Mouse (Mus musculus): ENCODE results near the gene Spats2l. TPM values are rescaled to one million over a fixed set of nuclear protein-coding genes. Genes with fewer than 3 reads are reported as not detected.

Gene Spats2l
- polyA plus RNA-seq, 1 experiment from 2014 or later: 62.3 TPM

GRCm38 (mm10) chr1:57862024-57862423 lies 88.1 kb downstream of the Spats2l start:
- Histone ChIP-seq H3K4me3 (replicated peaks) (no peak overlapping the region), H3K9ac (no peak overlapping the region), H3K27ac (no peak overlapping the region), H3K4me2 (no peak overlapping the region), H3K27me3 (no peaks in the 10 kb centered on the region), H3K36me3 (no peaks in the 10 kb centered on the region), H3K9me3 (replicated peaks) (no peaks in the 10 kb centered on the region), H3K4me1 (0 out of 2 replicates have a peak, but pooled peaks cover under 1% of the 10 kb centered on the region)
- ATAC-seq (replicated peaks; ENCODE audit: low FRiP score): no peak
- 87% methylated on average over 4 of the region's 4 CpGs for WGBS

- Histone ChIP-seq H3K4me1 (peaks cover 35% of the 10 kb centered on the region), H3K9ac (no peak overlapping the region), H3K27me3 (no peaks in the 10 kb centered on the region), H3K4me3 (replicated peaks) (no peak overlapping the region), H3K9me3 (replicated peaks) (no peaks in the 10 kb centered on the region), H3K27ac (peak overlapping the region; percentile 9; the same call in 1 of the 2 replicates), H3K4me2 (0 out of 2 replicates have a peak overlapping the region, but pooled peaks have one; percentile 2), H3K36me3 (no peaks in the 10 kb centered on the region)
- ATAC-seq (replicated peaks; ENCODE audit: low FRiP score): peak; percentile 62; the same call in 1 of the 2 replicates
- 24% methylated on average over 13 of the region's 13 CpGs for WGBS
Measured at GRCm38 (mm10) chr1:57868651-57869050, 94.7 kb downstream of the Spats2l start.

GRCm38 (mm10) chr1:57872006-57872405 lies 98.0 kb downstream of the Spats2l start:
- Histone ChIP-seq H3K27ac (no peak overlapping the region), H3K9ac (no peak overlapping the region), H3K27me3 (no peaks in the 10 kb centered on the region), H3K9me3 (replicated peaks) (no peaks in the 10 kb centered on the region), H3K4me3 (replicated peaks) (no peak overlapping the region), H3K36me3 (no peaks in the 10 kb centered on the region), H3K4me2 (no peak overlapping the region), H3K4me1 (peaks cover 35% of the 10 kb centered on the region)
- no peak for ATAC-seq (replicated peaks; ENCODE audit: low FRiP score)
- WGBS: 56% methylated on average over 3 of the region's 3 CpGs

GRCm38 (mm10) chr1:57873996-57874395 lies 100.0 kb downstream of the Spats2l start:
- Histone ChIP-seq H3K9ac (no peak overlapping the region), H3K4me3 (replicated peaks) (no peak overlapping the region), H3K27me3 (no peaks in the 10 kb centered on the region), H3K27ac (no peak overlapping the region), H3K9me3 (replicated peaks) (no peaks in the 10 kb centered on the region), H3K4me1 (peaks cover 15% of the 10 kb centered on the region), H3K36me3 (no peaks in the 10 kb centered on the region), H3K4me2 (no peak overlapping the region)
- ATAC-seq (replicated peaks; ENCODE audit: low FRiP score): no peak
- WGBS: 91% methylated on average over 7 of the region's 7 CpGs

- Histone ChIP-seq H3K4me2 (no peak overlapping the region), H3K36me3 (no peaks in the 10 kb centered on the region), H3K27me3 (no peaks in the 10 kb centered on the region), H3K9me3 (replicated peaks) (no peaks in the 10 kb centered on the region), H3K4me3 (replicated peaks) (no peak overlapping the region), H3K27ac (no peak overlapping the region), H3K4me1 (0 out of 2 replicates have a peak, but pooled peaks cover 6% of the 10 kb centered on the region), H3K9ac (no peak overlapping the region)
- WGBS: 83% methylated on average over 6 of the region's 6 CpGs
- no peak for ATAC-seq (replicated peaks; ENCODE audit: low FRiP score)
Measured at GRCm38 (mm10) chr1:57875109-57875508, 101.1 kb downstream of the Spats2l start.

- no peaks in the 10 kb centered on the region for H3K36me3 ChIP-seq
- H3K4me3 ChIP-seq (replicated peaks): no peak overlapping the region
- no peak overlapping the region for H3K9ac ChIP-seq
- H3K27me3 ChIP-seq: no peaks in the 10 kb centered on the region
- no peaks in the 10 kb centered on the region for H3K9me3 ChIP-seq (replicated peaks)
- 58% methylated on average over 7 of the region's 7 CpGs for WGBS
- ATAC-seq (replicated peaks; ENCODE audit: low FRiP score): no peak
- no peak overlapping the region for H3K27ac ChIP-seq
- H3K4me1 ChIP-seq: 0 out of 2 replicates have a peak, but pooled peaks cover 4% of the 10 kb centered on the region
- H3K4me2 ChIP-seq: no peak overlapping the region
Measured at GRCm38 (mm10) chr1:57875512-57875911, 101.5 kb downstream of the Spats2l start.

GRCm38 (mm10) chr1:57878957-57879356 lies 105.0 kb downstream of the Spats2l start:
- ATAC-seq (replicated peaks; ENCODE audit: low FRiP score): no peak
- H3K36me3 ChIP-seq: 0 out of 2 replicates have a peak, but pooled peaks cover 5% of the 10 kb centered on the region
- no peak overlapping the region for H3K9ac ChIP-seq
- H3K4me1 ChIP-seq: no peaks in the 10 kb centered on the region
- H3K4me2 ChIP-seq: no peak overlapping the region
- H3K4me3 ChIP-seq (replicated peaks): no peak overlapping the region
- no peaks in the 10 kb centered on the region for H3K9me3 ChIP-seq (replicated peaks)
- H3K27me3 ChIP-seq: no peaks in the 10 kb centered on the region
- H3K27ac ChIP-seq: no peak overlapping the region
- 90% methylated on average over 6 of the region's 6 CpGs for WGBS

- ATAC-seq (replicated peaks; ENCODE audit: low FRiP score): no peak
- Histone ChIP-seq H3K4me3 (replicated peaks) (no peak overlapping the region), H3K9me3 (replicated peaks) (no peaks in the 10 kb centered on the region), H3K27ac (no peak overlapping the region), H3K36me3 (peaks cover 16% of the 10 kb centered on the region), H3K4me2 (no peak overlapping the region), H3K27me3 (no peaks in the 10 kb centered on the region), H3K4me1 (peaks cover 3% of the 10 kb centered on the region; the same call in 1 of the 2 replicates), H3K9ac (no peak overlapping the region)
- 79% methylated on average over 2 of the region's 2 CpGs for WGBS
Measured at GRCm38 (mm10) chr1:57884867-57885266, 110.9 kb downstream of the Spats2l start.

- Histone ChIP-seq H3K4me2 (no peak overlapping the region), H3K9me3 (replicated peaks) (no peaks in the 10 kb centered on the region), H3K4me1 (peaks cover 14% of the 10 kb centered on the region; the same call in 1 of the 2 replicates), H3K9ac (no peak overlapping the region), H3K27ac (peak overlapping the region; percentile 74), H3K36me3 (peaks cover 15% of the 10 kb centered on the region), H3K27me3 (no peaks in the 10 kb centered on the region), H3K4me3 (replicated peaks) (no peak overlapping the region)
- 25% methylated on average over 5 of the region's 5 CpGs for WGBS
- ATAC-seq (replicated peaks; ENCODE audit: low FRiP score): no peak
Measured at GRCm38 (mm10) chr1:57889803-57890202, 115.8 kb downstream of the Spats2l start.

- no peaks in the 10 kb centered on the region for H3K27me3 ChIP-seq
- peaks cover 14% of the 10 kb centered on the region; the same call in 1 of the 2 replicates for H3K4me1 ChIP-seq
- peaks cover 15% of the 10 kb centered on the region for H3K36me3 ChIP-seq
- H3K4me2 ChIP-seq: no peak overlapping the region
- H3K9me3 ChIP-seq (replicated peaks): no peaks in the 10 kb centered on the region
- no peak overlapping the region for H3K4me3 ChIP-seq (replicated peaks)
- H3K9ac ChIP-seq: no peak overlapping the region
- H3K27ac ChIP-seq: peak overlapping the region; percentile 74
- 34% methylated on average over 5 of the region's 5 CpGs for WGBS
- 0 out of 2 replicates have a peak, but pooled peaks have one; percentile 25 for ATAC-seq (replicated peaks; ENCODE audit: low FRiP score)
Measured at GRCm38 (mm10) chr1:57890259-57890902, 116.4 kb downstream of the Spats2l start.

- WGBS: 81% methylated on average over 8 of the region's 8 CpGs
Measured at GRCm38 (mm10) chr1:57890903-57891267, 116.9 kb downstream of the Spats2l start.

GRCm38 (mm10) chr1:57901494-57901893 lies 127.5 kb downstream of the Spats2l start:
- no peak overlapping the region for H3K4me2 ChIP-seq
- ATAC-seq (replicated peaks; ENCODE audit: low FRiP score): no peak
- no peaks in the 10 kb centered on the region for H3K27me3 ChIP-seq
- peaks cover 3% of the 10 kb centered on the region; the same call in 1 of the 2 replicates for H3K4me1 ChIP-seq
- no peak overlapping the region for H3K27ac ChIP-seq
- H3K4me3 ChIP-seq (replicated peaks): no peak overlapping the region
- WGBS: 60% methylated on average over 3 of the region's 3 CpGs
- H3K9ac ChIP-seq: no peak overlapping the region
- H3K36me3 ChIP-seq: peaks cover 22% of the 10 kb centered on the region
- H3K9me3 ChIP-seq (replicated peaks): no peaks in the 10 kb centered on the region

More at GRCm38 (mm10) chr1:57890903-57891267, 116.9 kb downstream of the Spats2l start:
- no peak for ATAC-seq (replicated peaks; ENCODE audit: low FRiP score)
- H3K9me3 ChIP-seq (replicated peaks): no peaks in the 10 kb centered on the region
- H3K4me2 ChIP-seq: no peak overlapping the region
- no peak overlapping the region for H3K9ac ChIP-seq
- H3K36me3 ChIP-seq: peaks cover 11% of the 10 kb centered on the region
- H3K4me3 ChIP-seq (replicated peaks): no peak overlapping the region
- peaks cover 14% of the 10 kb centered on the region; the same call in 1 of the 2 replicates for H3K4me1 ChIP-seq
- H3K27me3 ChIP-seq: no peaks in the 10 kb centered on the region
- H3K27ac ChIP-seq: peak overlapping the region; percentile 74

Measured in kidney, embryonic 15.5 days (tissue).